Mouse (Mus musculus) adrenal gland, postnatal 14 days (tissue): ENCODE results near the gene 1700023F06Rik. TPM values are rescaled to one million over a fixed set of nuclear protein-coding genes. Genes with fewer than 3 reads are reported as not detected.

Source experiments
- DNase-seq: peaks from one replicate; pipeline ENCODE4 v3.0.0; 2021; ENCODE audit warnings: mixed read lengths
- total RNA-seq: library from RNA; stranded (reverse); gene quantifications from 2 replicates; pipeline ENCODE4 v1.2.3, GENCODE M21; 2021

1700023F06Rik gene
- total RNA-seq, 1 experiment from 2014 or later: 0.93 TPM

GRCm38 (mm10) chr11:103181349-103181748 lies 27.0 kb downstream of the 1700023F06Rik start:
- no peak for DNase-seq

DNA sequence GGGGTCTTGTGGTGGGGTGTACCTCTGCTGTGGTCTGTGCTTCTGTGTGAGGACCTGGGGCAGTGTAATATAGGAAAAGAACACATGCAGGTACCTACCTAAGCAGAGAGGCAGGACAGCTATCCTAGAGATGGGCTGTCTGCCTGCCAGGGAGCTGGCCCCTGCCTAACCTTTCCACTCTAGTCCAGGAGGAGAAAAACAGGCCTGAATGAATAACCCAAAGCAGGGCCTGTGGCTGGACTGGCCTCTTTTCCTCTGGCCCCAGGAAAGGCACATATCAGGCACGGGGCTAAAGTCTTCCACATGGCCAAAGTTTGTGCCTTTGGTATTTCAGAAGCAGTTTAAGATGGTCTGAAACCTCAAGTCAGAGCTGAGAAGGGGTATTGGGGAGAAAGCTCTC lies 27.9 kb downstream of the 1700023F06Rik start:
- DNase-seq: no peak

- no peak for DNase-seq
Measured at GRCm38 (mm10) chr11:103178748-103179147, 29.6 kb downstream of the 1700023F06Rik start.

DNA sequence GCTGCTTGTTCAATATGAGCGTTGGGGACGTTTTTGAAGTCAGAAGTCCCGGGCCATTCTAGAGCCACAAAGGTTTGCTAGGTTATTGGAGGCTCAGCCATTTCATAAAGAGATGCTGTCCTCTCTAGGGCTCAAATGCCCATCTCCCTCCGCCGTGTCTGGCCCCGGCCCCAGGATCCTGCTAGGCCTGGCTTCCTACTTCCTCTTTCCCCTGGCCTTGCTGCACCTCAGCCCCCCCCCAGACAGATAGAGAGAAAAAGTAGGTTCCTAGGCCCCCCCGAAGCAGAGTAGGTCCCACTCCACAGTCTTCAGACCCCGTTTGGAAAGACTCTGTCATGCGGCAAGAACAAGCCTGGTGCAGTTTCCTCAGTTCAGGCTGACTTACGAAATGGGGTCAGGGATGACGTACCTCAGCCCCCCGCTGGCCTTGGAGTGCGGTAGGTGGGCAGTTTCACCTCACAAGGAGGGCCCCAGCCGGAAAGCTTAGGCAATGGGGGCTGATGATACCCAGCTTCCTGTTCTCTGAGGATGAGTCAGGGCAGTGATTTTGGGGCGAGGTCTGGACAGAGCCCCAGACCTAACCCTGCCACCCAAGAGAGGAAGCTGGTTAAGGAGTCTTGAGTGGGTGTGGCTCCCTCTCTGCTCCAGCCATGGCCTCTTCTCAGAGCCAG lies 30.4 kb downstream of the 1700023F06Rik start:
- no peak for DNase-seq

DNA sequence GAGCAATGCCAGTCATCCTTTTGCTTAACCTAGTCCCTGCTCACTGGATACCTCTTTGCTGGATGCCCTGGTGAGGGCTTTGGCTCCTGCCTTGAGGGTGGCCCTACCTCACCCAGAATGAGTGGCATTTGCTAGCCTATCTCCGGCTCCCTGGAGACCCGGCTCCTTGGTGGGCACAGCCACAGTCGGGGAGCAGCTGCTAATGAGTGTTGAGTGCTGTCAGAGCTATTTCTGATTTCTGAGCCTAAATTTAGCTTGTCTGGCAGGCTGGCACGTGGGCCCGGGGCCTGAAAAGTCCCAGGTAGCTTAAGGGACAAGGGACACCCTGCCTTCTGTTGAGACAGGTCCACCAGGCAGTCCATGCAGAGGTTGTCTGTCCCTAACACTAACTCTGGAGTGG lies 31.1 kb downstream of the 1700023F06Rik start:
- peak; percentile 5 for DNase-seq

- peak; percentile 2 for DNase-seq
Measured at GRCm38 (mm10) chr11:103176510-103176909, 31.8 kb downstream of the 1700023F06Rik start.

DNA sequence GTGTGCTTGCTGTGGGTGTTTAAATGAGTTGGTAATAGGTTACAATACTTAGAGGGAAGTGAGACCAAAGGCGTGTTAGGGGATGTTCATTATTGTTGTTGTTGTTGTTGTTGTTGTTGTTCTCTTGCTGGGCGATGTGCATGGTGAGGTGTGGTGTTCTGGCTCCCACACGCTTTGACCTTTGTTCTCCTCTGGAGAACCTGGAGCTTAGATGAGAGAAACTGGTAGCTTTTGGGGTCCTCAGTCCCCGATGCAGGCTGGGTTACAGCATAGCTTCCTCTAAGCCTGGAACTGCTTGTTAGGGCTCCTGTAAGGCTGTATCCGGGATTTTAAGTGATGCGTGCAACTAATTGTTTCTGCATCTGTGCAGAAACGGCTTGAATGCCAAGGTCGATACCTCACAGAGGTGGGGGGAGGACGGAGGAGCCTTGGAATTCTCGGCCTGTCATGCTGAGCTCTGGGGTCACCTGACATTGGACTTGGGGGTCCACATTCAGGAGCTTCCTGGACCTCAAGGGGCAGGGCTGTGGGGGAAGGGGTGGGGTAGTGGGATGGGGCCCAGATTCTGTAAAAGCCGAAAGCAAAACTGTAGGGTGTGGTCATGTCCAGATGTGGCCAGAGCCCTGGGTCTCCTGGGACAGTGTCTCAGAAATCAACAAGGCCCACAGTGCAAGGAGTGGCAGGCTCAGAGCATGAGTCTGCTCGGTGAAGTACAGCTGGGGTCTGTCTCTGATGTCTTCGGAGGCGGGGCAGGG lies 32.5 kb downstream of the 1700023F06Rik start:
- peak; percentile 48 for DNase-seq

DNA sequence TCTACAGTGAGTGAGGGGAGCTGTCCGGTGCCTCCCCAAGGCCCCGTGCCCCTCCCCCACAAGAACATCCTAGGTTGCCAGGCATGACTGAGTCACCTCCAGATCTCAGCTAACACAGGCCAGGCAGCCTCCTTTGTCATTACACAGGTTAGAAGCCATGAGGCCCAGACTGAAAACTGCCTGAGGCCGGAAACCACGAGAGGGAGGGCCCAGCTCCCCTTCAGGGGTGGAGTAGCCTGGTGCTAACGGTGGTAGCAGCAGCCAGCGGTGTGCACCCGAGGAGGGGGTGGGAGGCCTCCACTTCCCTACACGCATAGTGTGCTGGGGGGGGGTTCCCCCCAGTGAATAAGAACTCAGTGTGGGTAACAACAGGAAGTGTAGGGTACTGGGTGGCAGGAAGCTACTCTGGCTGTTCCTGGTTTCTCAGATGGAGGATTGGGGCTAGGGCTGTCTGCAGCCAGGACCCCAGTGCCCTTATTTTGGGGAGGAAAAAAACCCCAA lies 33.4 kb downstream of the 1700023F06Rik start:
- peak; percentile 83 for DNase-seq

GRCm38 (mm10) chr11:103174411-103174832 lies 33.9 kb downstream of the 1700023F06Rik start:
- peak; percentile 73 for DNase-seq

GRCm38 (mm10) chr11:103173771-103174344 lies 34.5 kb downstream of the 1700023F06Rik start:
- no peak for DNase-seq

GRCm38 (mm10) chr11:103173041-103173770 lies 35.2 kb downstream of the 1700023F06Rik start:
- DNase-seq: peak; percentile 3

DNA sequence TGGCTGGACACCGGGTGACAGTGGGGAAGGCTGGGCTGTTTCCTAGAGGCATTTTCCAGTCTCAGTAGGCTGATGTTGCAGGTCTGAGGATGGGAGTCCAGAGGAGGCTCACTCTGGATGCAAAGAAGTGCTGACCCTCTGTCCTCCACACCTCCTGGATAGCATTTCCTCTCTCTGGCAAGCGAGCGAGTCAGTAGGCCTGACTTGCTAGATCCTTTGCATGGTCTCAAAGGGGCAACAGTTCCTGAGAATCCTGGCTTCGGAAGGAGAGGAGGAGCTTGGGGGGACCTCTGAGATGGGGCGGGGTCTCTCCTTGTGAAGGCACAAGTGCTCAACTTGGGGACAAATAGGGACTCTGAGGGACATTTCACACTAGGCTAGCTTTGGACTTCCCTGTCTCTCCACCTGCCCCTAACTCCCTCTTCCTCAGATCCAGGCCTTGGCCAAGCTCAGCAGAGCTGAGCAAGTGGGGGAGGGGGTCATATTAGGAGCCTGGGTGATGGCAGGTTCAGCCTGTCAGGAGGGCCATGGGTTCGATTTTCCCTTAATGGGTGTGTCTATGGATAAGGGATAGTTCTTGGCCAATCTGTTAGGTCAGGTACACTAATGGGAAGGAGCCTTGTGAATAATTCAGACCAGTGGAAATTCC lies 35.8 kb downstream of the 1700023F06Rik start:
- peak; percentile 4 for DNase-seq

- DNase-seq: peak; percentile 6
Measured at GRCm38 (mm10) chr11:103171703-103172391, 36.5 kb downstream of the 1700023F06Rik start.

DNA sequence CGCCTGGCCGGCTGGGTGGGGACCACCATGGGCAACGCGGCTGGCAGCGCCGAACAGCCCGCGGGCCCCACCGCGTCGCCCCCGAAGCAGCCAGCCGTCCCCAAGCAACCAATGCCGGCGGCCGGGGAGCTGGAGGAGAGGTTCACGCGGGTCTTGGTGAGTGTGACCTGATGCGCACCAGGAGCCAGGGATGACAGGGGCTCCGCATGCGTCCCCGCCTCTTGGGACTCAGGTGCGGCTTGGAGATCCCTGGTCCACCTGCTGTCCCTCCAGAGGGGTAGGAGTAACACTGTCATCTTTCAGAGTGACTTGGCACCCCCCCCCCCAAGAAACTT lies 37.1 kb downstream of the 1700023F06Rik start:
- DNase-seq: peak; percentile 43

DNA sequence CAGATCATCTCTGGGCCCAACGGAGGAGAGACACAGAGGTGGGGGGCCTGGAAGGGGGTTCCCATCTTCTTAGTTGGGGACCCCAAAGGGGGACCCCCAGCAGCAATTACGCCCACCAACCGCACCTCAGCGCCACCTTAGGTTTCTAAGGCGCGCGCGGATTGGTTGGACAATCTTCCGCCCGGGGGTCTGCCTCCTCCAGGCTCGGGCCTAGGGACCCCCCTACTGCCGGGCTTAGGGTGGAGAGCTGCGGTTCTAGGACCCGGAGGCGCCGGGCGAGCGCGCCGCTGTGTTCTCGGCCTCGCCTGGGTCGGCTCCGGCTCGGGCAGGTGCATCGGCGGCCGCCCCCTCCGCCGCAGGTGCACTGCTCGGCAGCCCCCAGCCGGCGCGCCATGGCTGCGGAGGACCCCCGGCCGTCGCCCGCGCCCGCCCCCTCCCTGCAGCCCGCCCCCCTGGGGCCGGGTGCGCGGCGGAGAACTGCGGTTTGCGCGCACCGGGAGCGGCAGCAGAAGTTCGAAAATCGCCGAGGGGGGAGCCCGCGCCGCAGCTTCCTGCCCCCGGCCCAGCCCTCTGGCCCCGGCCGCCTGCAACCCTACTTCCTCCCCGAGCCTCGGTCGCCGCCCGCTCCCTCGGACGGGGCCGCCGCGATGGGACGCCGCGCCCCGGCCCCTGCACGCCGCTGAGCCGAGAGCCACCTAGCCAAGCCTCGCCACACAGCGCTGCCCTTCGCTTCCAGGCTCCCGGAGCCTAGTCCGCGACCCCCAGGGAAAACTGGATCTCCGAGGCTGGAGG lies 37.7 kb downstream of the 1700023F06Rik start, which contains the start of gene Fmnl1:
Gene Fmnl1, plus strand, starts transcription at position 614 of the 792 bp plus-strand sequence.
- peak; percentile 71 for DNase-seq

- DNase-seq: no peak
Measured at GRCm38 (mm10) chr11:103170111-103170493, 38.3 kb downstream of the 1700023F06Rik start.

- DNase-seq: no peak
Measured at GRCm38 (mm10) chr11:103169664-103170063, 38.7 kb downstream of the 1700023F06Rik start.

GRCm38 (mm10) chr11:103168690-103169390 lies 39.5 kb downstream of the 1700023F06Rik start:
- peak; percentile 82 for DNase-seq

- DNase-seq: peak; percentile 65
Measured at GRCm38 (mm10) chr11:103164391-103164790, 44.0 kb downstream of the 1700023F06Rik start.

- peak; percentile 68 for DNase-seq
Measured at GRCm38 (mm10) chr11:103162132-103162531, 46.2 kb downstream of the 1700023F06Rik start.
